Mouse (Mus musculus) MEL (cell line): Measurements from ENCODE around the gene Fam122c. TPM values are rescaled to one million over a fixed set of nuclear protein-coding genes. Genes with fewer than 3 reads are reported as not detected.

Experiments used
- DNase-seq: peaks from one replicate; pipeline ENCODE4 v3.0.0; 2011; ENCODE audit warnings: low read depth, low spot score
- H3K27ac ChIP-seq: 2 replicates; pipeline ENCODE4 v1.5.1; 2012; ENCODE audit warnings: low read depth, mild to moderate bottlenecking, control low read depth, low read length, moderate library complexity; ENCODE audit not compliant: control insufficient read depth
- H3K27me3 ChIP-seq, 2 experiments: fragments of 150-350 bp in 1 of 2; sonication (generic) in 1 of 2; 2 replicates each; pipeline ENCODE4 v1.6.1; 2012; ENCODE audit warnings: low read length in 2 of 2, mild to moderate bottlenecking in 2 of 2, improper control_type of control experiment in 1 of 2, moderate library complexity in 1 of 2; ENCODE audit not compliant: insufficient read depth in 2 of 2, control insufficient read depth in 1 of 2
- H3K36me3 ChIP-seq, 2 experiments: 2 replicates each; pipeline ENCODE4 v1.6.1; 2012 to 2014; ENCODE audit warnings: low read length in 2 of 2, improper control_type of control experiment in 1 of 2, inconsistent platforms in 1 of 2, mild to moderate bottlenecking in 1 of 2; ENCODE audit not compliant: insufficient read depth in 2 of 2, control insufficient read depth in 1 of 2
- H3K4me1 ChIP-seq, 2 experiments: fragments of 150-350 bp in 1 of 2; sonication (generic) in 1 of 2; 2 replicates each; pipeline ENCODE4 v1.6.1; 2012; ENCODE audit warnings: low read length in 2 of 2, improper control_type of control experiment in 1 of 2, mild to moderate bottlenecking in 1 of 2; ENCODE audit not compliant: insufficient read depth in 2 of 2, control insufficient read depth in 1 of 2
- H3K4me3 ChIP-seq, 2 experiments: fragments of 150-350 bp in 1 of 2; sonication (generic) in 1 of 2; 2 replicates each; pipeline ENCODE4 v1.5.1; 2012; ENCODE audit warnings: low read depth in 2 of 2, low read length in 2 of 2, mild to moderate bottlenecking in 2 of 2, moderate library complexity in 2 of 2, control low read depth in 1 of 2, improper control_type of control experiment in 1 of 2; ENCODE audit not compliant: control insufficient read depth in 1 of 2, insufficient read depth in 1 of 2
- H3K79me2 ChIP-seq: 2 replicates; pipeline ENCODE4 v1.6.1; 2012; ENCODE audit warnings: mild to moderate bottlenecking, low read length, moderate library complexity; ENCODE audit not compliant: control insufficient read depth, poor library complexity, insufficient read depth
- H3K9ac ChIP-seq: 2 replicates; pipeline ENCODE4 v1.6.1; 2012; ENCODE audit warnings: low read depth, mild to moderate bottlenecking, control low read depth, low read length, moderate library complexity; ENCODE audit not compliant: control insufficient read depth, poor library complexity, severe bottlenecking
- H3K9me3 ChIP-seq: fragments of 150-350 bp; sonication (generic); replicated peaks from 2 replicates; pipeline ENCODE4 v1.6.1; 2012; ENCODE audit warnings: mild to moderate bottlenecking, low read length, improper control_type of control experiment, moderate library complexity; ENCODE audit not compliant: insufficient read depth
- BHLHE40 ChIP-seq: IDR thresholded peaks from 2 replicates; pipeline ENCODE4 v1.6.1; 2012; ENCODE audit warnings: low read depth, mild to moderate bottlenecking, inconsistent platforms, low read length, improper control_type of control experiment, borderline replicate concordance
- CTCF ChIP-seq, 3 experiments: IDR thresholded peaks in 2 of 3; conservative IDR thresholded peaks in 1 of 3; 2 replicates each; pipeline ENCODE4 v1.5.1; 2011 to 2012; ENCODE audit warnings: low read length in 3 of 3, low read depth in 2 of 3, mild to moderate bottlenecking in 2 of 3, improper control_type of control experiment in 1 of 3, inconsistent platforms in 1 of 3, mixed read lengths in 1 of 3, moderate library complexity in 1 of 3; ENCODE audit not compliant: control insufficient read depth in 1 of 3, insufficient read depth in 1 of 3, poor library complexity in 1 of 3, severe bottlenecking in 1 of 3
- E2F4 ChIP-seq: IDR thresholded peaks from 2 replicates; pipeline ENCODE4 v1.6.1; 2011; ENCODE audit warnings: low read depth, low read length, improper control_type of control experiment, borderline replicate concordance
- GATA1 ChIP-seq: IDR thresholded peaks from 2 replicates; pipeline ENCODE4 v1.6.1; 2011; ENCODE audit warnings: low read depth, low read length, improper control_type of control experiment
- JUND ChIP-seq: IDR thresholded peaks from 2 replicates; pipeline ENCODE4 v1.6.1; 2011; ENCODE audit warnings: low read depth, mild to moderate bottlenecking, improper control_type of control experiment, low read length
- MAX ChIP-seq: IDR thresholded peaks from 2 replicates; pipeline ENCODE4 v1.6.1; 2011; ENCODE audit warnings: low read length, improper control_type of control experiment
- MYB ChIP-seq: IDR thresholded peaks from 2 replicates; pipeline ENCODE4 v1.6.1; 2011; ENCODE audit warnings: mild to moderate bottlenecking, low read depth, low read length, improper control_type of control experiment
- MYC ChIP-seq: IDR thresholded peaks from 2 replicates; pipeline ENCODE4 v1.6.1; 2011; ENCODE audit warnings: low read depth, mild to moderate bottlenecking, low read length, improper control_type of control experiment, moderate library complexity
- NELFE ChIP-seq: IDR thresholded peaks from 2 replicates; pipeline ENCODE4 v1.6.1; 2011; ENCODE audit warnings: low read depth, low read length, improper control_type of control experiment
- NRF1 ChIP-seq: IDR thresholded peaks from 2 replicates; pipeline ENCODE4 v1.6.1; 2014; ENCODE audit warnings: low read depth, mild to moderate bottlenecking, inconsistent platforms, low read length, improper control_type of control experiment, moderate library complexity; ENCODE audit not compliant: poor library complexity, insufficient read depth, severe bottlenecking
- POLR2AphosphoS2 ChIP-seq: IDR thresholded peaks from 2 replicates; pipeline ENCODE4 v1.6.1; 2011; ENCODE audit warnings: low read length, improper control_type of control experiment
- RAD21 ChIP-seq: IDR thresholded peaks from 2 replicates; pipeline ENCODE4 v1.6.1; 2011; ENCODE audit warnings: mild to moderate bottlenecking, low read depth, low read length, improper control_type of control experiment
- SIN3A ChIP-seq: IDR thresholded peaks from 2 replicates; pipeline ENCODE4 v1.6.1; 2012; ENCODE audit warnings: low read length, improper control_type of control experiment, inconsistent platforms
- SMC3 ChIP-seq: IDR thresholded peaks from 2 replicates; pipeline ENCODE4 v1.6.1; 2011; ENCODE audit warnings: low read depth, low read length, improper control_type of control experiment
- TCF12 ChIP-seq: IDR thresholded peaks from 2 replicates; pipeline ENCODE4 v1.6.1; 2014; ENCODE audit warnings: low read depth, mild to moderate bottlenecking, inconsistent platforms, low read length, improper control_type of control experiment, moderate library complexity
- UBTF ChIP-seq: IDR thresholded peaks from 2 replicates; pipeline ENCODE4 v1.6.1; 2012; ENCODE audit warnings: low read depth, mild to moderate bottlenecking, inconsistent platforms, low read length, improper control_type of control experiment, moderate library complexity, borderline replicate concordance; ENCODE audit not compliant: insufficient read depth
- USF2 ChIP-seq, 2 experiments: IDR thresholded peaks; 2 replicates each; pipeline ENCODE4 v1.6.1; 2011 to 2012; ENCODE audit warnings: improper control_type of control experiment in 2 of 2, low read length in 2 of 2, borderline replicate concordance in 1 of 2, inconsistent platforms in 1 of 2, low read depth in 1 of 2, mild to moderate bottlenecking in 1 of 2; ENCODE audit not compliant: insufficient read depth in 1 of 2
- polyA plus RNA-seq, 2 experiments: library from polyadenylated mRNA; stranded (reverse) in 1 of 2; unstranded in 1 of 2; fragments of >175 nt in 1 of 2; fragments of >200 nt in 1 of 2; gene quantifications; 2 replicates each; pipeline versions ENCODE4 v1.2.1 to v1.2.4; 2012; ENCODE audit warnings: low replicate concordance in 2 of 2, low read depth in 1 of 2; ENCODE audit not compliant: insufficient read length in 2 of 2, insufficient read depth in 1 of 2, missing spikeins in 1 of 2
- total RNA-seq: library from RNA; depleted of rRNA; stranded (reverse); fragments of 300-350 nt; gene quantifications from 2 replicates; pipeline ENCODE4 v1.2.3, GENCODE M21; 2012

Gene Fam122c
- total and polyA plus RNA-seq, 3 experiments: not detected

GRCm38 (mm10) chrX:53337355-53337754 lies 64.1 kb downstream of the Fam122c start:
- TF ChIP-seq RAD21: no peak
- TF ChIP-seq TCF12: no peak
- TF ChIP-seq JUND: no peak
- 0 out of 2 replicates have a peak, but pooled peaks have one; percentile 8 for TF ChIP-seq SMC3
- TF ChIP-seq, all 39 proteins: peak for 1
- DNase-seq: no peak
- Histone ChIP-seq H3K4me3 (no peak overlapping the region), H3K9me3 (no peaks in the 10 kb centered on the region), H3K79me2 (no peaks in the 10 kb centered on the region), H3K36me3 (no peaks in the 10 kb centered on the region), H3K9ac (no peak overlapping the region), H3K27ac (no peak overlapping the region), H3K27me3 (no peaks in the 10 kb centered on the region), H3K4me1 (no peaks in the 10 kb centered on the region)

DNA sequence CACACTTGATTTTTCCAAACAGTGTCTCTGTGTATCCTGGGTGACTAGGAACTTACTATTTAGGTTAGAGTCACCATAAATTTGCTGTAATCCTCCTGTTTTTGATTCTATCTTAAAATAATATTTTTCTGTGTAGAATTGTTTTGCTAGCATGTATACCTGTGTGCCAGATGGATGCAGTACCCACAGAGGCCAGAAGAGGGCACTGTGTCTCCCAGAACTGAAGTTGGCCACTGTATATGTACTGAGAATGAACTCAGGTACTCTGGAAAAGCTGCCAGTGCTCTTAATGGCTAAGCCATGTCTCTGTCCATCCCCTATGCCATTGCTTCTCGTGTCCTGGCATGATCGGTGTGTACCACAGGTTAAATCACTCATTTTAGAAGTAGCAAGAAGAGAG lies 68.3 kb downstream of the Fam122c start:
- Histone ChIP-seq H3K4me3 (no peak overlapping the region), H3K36me3 (no peaks in the 10 kb centered on the region), H3K27me3 (no peaks in the 10 kb centered on the region), H3K79me2 (no peaks in the 10 kb centered on the region), H3K9ac (no peak overlapping the region), H3K4me1 (no peaks in the 10 kb centered on the region), H3K9me3 (no peaks in the 10 kb centered on the region), H3K27ac (no peak overlapping the region)
- peak; percentile 53 for DNase-seq
- peak; percentile 53 for TF ChIP-seq SMC3
- peak; percentile 60 to 76 (median 63) for TF ChIP-seq CTCF (IDR thresholded peaks at IDR 0.05 in 2 of 3, conservative IDR thresholded peaks at IDR 0.05 in 1 of 3; ENCODE audit: control insufficient read depth in 1 of 3, insufficient read depth in 1 of 3, low read depth in 2 of 3, low read length in 3 of 3, poor library complexity in 1 of 3, severe bottlenecking in 1 of 3)
- no peak for TF ChIP-seq USF2 (IDR thresholded peaks at IDR 0.05; ENCODE audit: borderline replicate concordance in 1 of 2, insufficient read depth in 1 of 2, low read depth in 1 of 2, low read length in 2 of 2)
- peak; percentile 59 for TF ChIP-seq RAD21
- TF ChIP-seq JUND: no peak
- no peak for TF ChIP-seq MYC

GRCm38 (mm10) chrX:53348374-53348773 lies 75.2 kb downstream of the Fam122c start:
- no peaks in the 10 kb centered on the region for H3K27me3 ChIP-seq
- TF ChIP-seq POLR2AphosphoS2 (no peak), E2F4 (no peak), CTCF (IDR thresholded peaks at IDR 0.05 in 2 of 3, conservative IDR thresholded peaks at IDR 0.05 in 1 of 3; ENCODE audit: control insufficient read depth in 1 of 3, insufficient read depth in 1 of 3, low read depth in 2 of 3, low read length in 3 of 3, poor library complexity in 1 of 3, severe bottlenecking in 1 of 3) (no peak), NELFE (no peak), UBTF (no peak), SIN3A (no peak), NRF1 (no peak), MYB (no peak), MAX (no peak), BHLHE40 (no peak), JUND (no peak), GATA1 (no peak), TCF12 (no peak)
- no peak overlapping the region for H3K27ac ChIP-seq
- H3K9ac ChIP-seq: no peak overlapping the region
- H3K4me1 ChIP-seq: no peaks in the 10 kb centered on the region
- H3K4me3 ChIP-seq: no peak overlapping the region
- H3K36me3 ChIP-seq: no peaks in the 10 kb centered on the region
- peak; percentile 13 for DNase-seq
- no peaks in the 10 kb centered on the region for H3K9me3 ChIP-seq
- no peaks in the 10 kb centered on the region for H3K79me2 ChIP-seq
